Mouse (Mus musculus) liver, embryonic 14.5 days (tissue): ENCODE results near the gene Nmi.

Experiments
- CTCF ChIP-seq: IDR thresholded peaks from 2 replicates; pipeline ENCODE4 v1.5.1; 2016; ENCODE audit warnings: antibody characterized with exemption, low read depth, control low read depth
- EP300 ChIP-seq: IDR thresholded peaks from 2 replicates; pipeline ENCODE4 v1.6.1; 2016; ENCODE audit warnings: antibody characterized with exemption, low read depth

GRCm38 (mm10) chr2:51985241-51985640 is 11.9 kb upstream of the Nmi start:
- TF ChIP-seq CTCF (no peak), EP300 (no peak)
